Mouse (Mus musculus): ENCODE results near the gene Olfr1532-ps1. TPM values are rescaled to one million over a fixed set of nuclear protein-coding genes. Genes with fewer than 3 reads are reported as not detected.
"Not testable (repeated sequence)": the region's sequence is repeated elsewhere in the genome, so short reads cannot be mapped to it uniquely, and the experiment has no call there.

Olfr1532-ps1 gene
- not detected in 2 replicates for polyA plus RNA-seq (2015; fragmentation: Nextera tagmentation; extraction: Ambion mirVana)

- no peak for ATAC-seq (ENCODE audit: low read depth)
- Histone ChIP-seq H3K4me3 (replicated peaks) (no peak within 1 kb of the TSS), H3K27me3 (no peaks in the 10 kb centered on the region), H3K4me1 (replicated peaks) (no peaks in the 10 kb centered on the region), H3K9me3 (replicated peaks) (peaks cover 4% of the 10 kb centered on the region; the same call in 1 of the 2 replicates), H3K36me3 (no peaks in the 10 kb centered on the region), H3K4me2 (no peak within 1 kb of the TSS), H3K27ac (no peak within 1 kb of the TSS), H3K9ac (no peak within 1 kb of the TSS)
- DNase-seq: no peak
- WGBS (ENCODE audit: insufficient replicate concordance): 29% methylated on average over 2 of the region's 2 CpGs
These were observed at the start of gene Olfr1532-ps1 for GRCm38 (mm10) chr7:106907676-106908075. Gene Olfr1532-ps1, plus strand, starts transcription at chr7:106908001.

- no peak within 1 kb of the TSS for H3K4me3 ChIP-seq (replicated peaks)
- DNase-seq (no peak), ATAC-seq (ENCODE audit: low read depth) (no peak)
- no peak within 1 kb of the TSS for H3K9ac ChIP-seq
- no peak within 1 kb of the TSS for H3K4me2 ChIP-seq
- no peaks in the 10 kb centered on the region for H3K9me3 ChIP-seq (replicated peaks)
- H3K36me3 ChIP-seq: no peaks in the 10 kb centered on the region
- no peaks in the 10 kb centered on the region for H3K27me3 ChIP-seq
- H3K4me1 ChIP-seq (replicated peaks): no peaks in the 10 kb centered on the region
- no peak within 1 kb of the TSS for H3K27ac ChIP-seq
These were observed 44.9 kb upstream of the Olfr1532-ps1 start, which contains the start of gene Olfr704 for GRCm38 (mm10) chr7:106862885-106863284. Gene Olfr704, plus strand, starts transcription at chr7:106863185.

GRCm38 (mm10) chr7:106876791-106877190, 31.0 kb upstream of the Olfr1532-ps1 start, which contains the start of gene Olfr705:
Gene Olfr705, minus strand, starts transcription at chr7:106876891.
- no peak within 1 kb of the TSS for H3K4me3 ChIP-seq (replicated peaks)
- ATAC-seq (ENCODE audit: low read depth) (no peak), DNase-seq (no peak)
- no peaks in the 10 kb centered on the region for H3K36me3 ChIP-seq
- no peaks in the 10 kb centered on the region for H3K27me3 ChIP-seq
- H3K27ac ChIP-seq: no peak within 1 kb of the TSS
- H3K4me1 ChIP-seq (replicated peaks): no peaks in the 10 kb centered on the region
- no peak within 1 kb of the TSS for H3K4me2 ChIP-seq
- H3K9ac ChIP-seq: no peak within 1 kb of the TSS
- H3K9me3 ChIP-seq (replicated peaks): no peaks in the 10 kb centered on the region
- 66% methylated on average over 3 of the region's 3 CpGs for WGBS (ENCODE audit: insufficient replicate concordance)

- no peaks in the 10 kb centered on the region for H3K27me3 ChIP-seq
- no peaks in the 10 kb centered on the region for H3K4me1 ChIP-seq (replicated peaks)
- no peak within 1 kb of the TSS for H3K4me2 ChIP-seq
- H3K9me3 ChIP-seq (replicated peaks): no peaks in the 10 kb centered on the region
- H3K4me3 ChIP-seq (replicated peaks): no peak within 1 kb of the TSS
- ATAC-seq (ENCODE audit: low read depth): no peak
- no peak within 1 kb of the TSS for H3K9ac ChIP-seq
- H3K36me3 ChIP-seq: no peaks in the 10 kb centered on the region
- 56% methylated on average over 2 of the region's 2 CpGs for WGBS (ENCODE audit: insufficient replicate concordance)
- no peak for DNase-seq
- no peak within 1 kb of the TSS for H3K27ac ChIP-seq
These were observed 19.7 kb upstream of the Olfr1532-ps1 start, which contains the start of gene Olfr706 for GRCm38 (mm10) chr7:106888062-106888461. Gene Olfr706, minus strand, starts transcription at chr7:106888162.

- H3K36me3 ChIP-seq; ATAC-seq (ENCODE audit: low read depth); H3K27ac ChIP-seq; H3K27me3 ChIP-seq; H3K9ac ChIP-seq; H3K4me3 ChIP-seq (replicated peaks); H3K9me3 ChIP-seq (replicated peaks); H3K4me2 ChIP-seq; DNase-seq; H3K4me1 ChIP-seq (replicated peaks): not testable (repeated sequence)
- WGBS (ENCODE audit: insufficient replicate concordance): 65% methylated on average over 3 of the region's 3 CpGs
These were observed 6.7 kb upstream of the Olfr1532-ps1 start, which contains the start of gene Olfr707 for GRCm38 (mm10) chr7:106901141-106901540. Gene Olfr707, minus strand, starts transcription at chr7:106901241.

GRCm38 (mm10) chr7:106920961-106921360, 13.2 kb downstream of the Olfr1532-ps1 start:
- H3K36me3 ChIP-seq; ATAC-seq (ENCODE audit: low read depth); H3K4me2 ChIP-seq; H3K9ac ChIP-seq; H3K27ac ChIP-seq; H3K9me3 ChIP-seq (replicated peaks); H3K27me3 ChIP-seq; H3K4me3 ChIP-seq (replicated peaks); H3K4me1 ChIP-seq (replicated peaks); DNase-seq: not testable (repeated sequence)
- WGBS (ENCODE audit: insufficient replicate concordance): 74% methylated on average over 7 of the region's 7 CpGs

GRCm38 (mm10) chr7:106932119-106932518, 24.3 kb downstream of the Olfr1532-ps1 start, which contains the start of gene Olfr709-ps1:
Gene Olfr709-ps1, minus strand, starts transcription at chr7:106932219.
- Histone ChIP-seq H3K27ac (no peak within 1 kb of the TSS), H3K4me2 (no peak within 1 kb of the TSS), H3K4me3 (replicated peaks) (no peak within 1 kb of the TSS), H3K27me3 (no peaks in the 10 kb centered on the region), H3K9ac (no peak within 1 kb of the TSS), H3K4me1 (replicated peaks) (no peaks in the 10 kb centered on the region), H3K9me3 (replicated peaks) (no peaks in the 10 kb centered on the region), H3K36me3 (no peaks in the 10 kb centered on the region)
- DNase-seq: no peak
- ATAC-seq (ENCODE audit: low read depth): no peak

- ATAC-seq (ENCODE audit: low read depth): no peak
- Histone ChIP-seq H3K27ac (no peak within 1 kb of the TSS), H3K27me3 (no peaks in the 10 kb centered on the region), H3K4me2 (no peak within 1 kb of the TSS), H3K36me3 (no peaks in the 10 kb centered on the region), H3K4me1 (replicated peaks) (no peaks in the 10 kb centered on the region), H3K9ac (no peak within 1 kb of the TSS), H3K4me3 (replicated peaks) (no peak within 1 kb of the TSS), H3K9me3 (replicated peaks) (no peaks in the 10 kb centered on the region)
- no peak for DNase-seq
- 55% methylated on average over 3 of the region's 3 CpGs for WGBS (ENCODE audit: insufficient replicate concordance)
These were observed 40.4 kb downstream of the Olfr1532-ps1 start, which contains the start of gene Olfr710 for GRCm38 (mm10) chr7:106948212-106948611. Gene Olfr710, minus strand, starts transcription at chr7:106948312.

- H3K4me2 ChIP-seq: no peak within 1 kb of the TSS
- no peak within 1 kb of the TSS for H3K27ac ChIP-seq
- H3K36me3 ChIP-seq: no peaks in the 10 kb centered on the region
- H3K27me3 ChIP-seq: no peaks in the 10 kb centered on the region
- ATAC-seq (ENCODE audit: low read depth): no peak
- no peak for DNase-seq
- no peak within 1 kb of the TSS for H3K4me3 ChIP-seq (replicated peaks)
- no peaks in the 10 kb centered on the region for H3K9me3 ChIP-seq (replicated peaks)
- no peak within 1 kb of the TSS for H3K9ac ChIP-seq
- 61% methylated on average over 1 of the region's 1 CpGs for WGBS (ENCODE audit: insufficient replicate concordance)
- H3K4me1 ChIP-seq (replicated peaks): no peaks in the 10 kb centered on the region
These were observed 56.0 kb downstream of the Olfr1532-ps1 start, which contains the start of gene Olfr6 for GRCm38 (mm10) chr7:106963837-106964236. Gene Olfr6, minus strand, starts transcription at chr7:106963937.

Other genes with a start within 250 kb of the Olfr1532-ps1 start
- not detected in 2 replicates for gene Olfr693, start 227.4 kb upstream of the Olfr1532-ps1 start, polyA plus RNA-seq (2015; fragmentation: Nextera tagmentation; extraction: Ambion mirVana)
- not detected in 2 replicates for gene Olfr694, start 216.2 kb upstream of the Olfr1532-ps1 start, polyA plus RNA-seq (2015; fragmentation: Nextera tagmentation; extraction: Ambion mirVana)
- gene Olfr695, start 191.6 kb upstream of the Olfr1532-ps1 start, polyA plus RNA-seq (2015; fragmentation: Nextera tagmentation; extraction: Ambion mirVana): not detected in 2 replicates
- gene Olfr697, start 165.6 kb upstream of the Olfr1532-ps1 start, polyA plus RNA-seq (2015; fragmentation: Nextera tagmentation; extraction: Ambion mirVana): not detected in 2 replicates
- not detected in 2 replicates for gene Olfr698, start 152.6 kb upstream of the Olfr1532-ps1 start, polyA plus RNA-seq (2015; fragmentation: Nextera tagmentation; extraction: Ambion mirVana)
- gene Olfr699, start 114.8 kb upstream of the Olfr1532-ps1 start, polyA plus RNA-seq (2015; fragmentation: Nextera tagmentation; extraction: Ambion mirVana): not detected in 2 replicates
- not detected in 2 replicates for gene Olfr700, start 99.2 kb upstream of the Olfr1532-ps1 start, polyA plus RNA-seq (2015; fragmentation: Nextera tagmentation; extraction: Ambion mirVana)
- gene Olfr701, start 93.9 kb upstream of the Olfr1532-ps1 start, polyA plus RNA-seq (2015; fragmentation: Nextera tagmentation; extraction: Ambion mirVana): not detected in 2 replicates
- not detected in 2 replicates for gene Olfr702, start 74.1 kb upstream of the Olfr1532-ps1 start, polyA plus RNA-seq (2015; fragmentation: Nextera tagmentation; extraction: Ambion mirVana)
- gene Olfr703, start 64.6 kb upstream of the Olfr1532-ps1 start, polyA plus RNA-seq (2015; fragmentation: Nextera tagmentation; extraction: Ambion mirVana): not detected in 2 replicates
- gene Olfr704, start 44.8 kb upstream of the Olfr1532-ps1 start, polyA plus RNA-seq (2015; fragmentation: Nextera tagmentation; extraction: Ambion mirVana): not detected in 2 replicates
- gene Olfr705, start 31.1 kb upstream of the Olfr1532-ps1 start, polyA plus RNA-seq (2015; fragmentation: Nextera tagmentation; extraction: Ambion mirVana): not detected in 2 replicates
- not detected in 2 replicates for gene Olfr706, start 19.8 kb upstream of the Olfr1532-ps1 start, polyA plus RNA-seq (2015; fragmentation: Nextera tagmentation; extraction: Ambion mirVana)
- gene Olfr707, start 6.8 kb upstream of the Olfr1532-ps1 start, polyA plus RNA-seq (2015; fragmentation: Nextera tagmentation; extraction: Ambion mirVana): not detected in 2 replicates
- gene Olfr709-ps1, start 24.2 kb downstream of the Olfr1532-ps1 start, polyA plus RNA-seq (2015; fragmentation: Nextera tagmentation; extraction: Ambion mirVana): not detected in 2 replicates
- not detected in 2 replicates for gene Olfr710, start 40.3 kb downstream of the Olfr1532-ps1 start, polyA plus RNA-seq (2015; fragmentation: Nextera tagmentation; extraction: Ambion mirVana)
- not detected in 2 replicates for gene Olfr6, start 55.9 kb downstream of the Olfr1532-ps1 start, polyA plus RNA-seq (2015; fragmentation: Nextera tagmentation; extraction: Ambion mirVana)
- gene Olfr711, start 67.5 kb downstream of the Olfr1532-ps1 start, polyA plus RNA-seq (2015; fragmentation: Nextera tagmentation; extraction: Ambion mirVana): not detected in 2 replicates
- gene Olfr2, start 98.1 kb downstream of the Olfr1532-ps1 start, polyA plus RNA-seq (2015; fragmentation: Nextera tagmentation; extraction: Ambion mirVana): not detected in 2 replicates
- gene Olfr713, start 123.2 kb downstream of the Olfr1532-ps1 start, polyA plus RNA-seq (2015; fragmentation: Nextera tagmentation; extraction: Ambion mirVana): not detected in 2 replicates
- not detected in 2 replicates for gene Olfr714, start 163.0 kb downstream of the Olfr1532-ps1 start, polyA plus RNA-seq (2015; fragmentation: Nextera tagmentation; extraction: Ambion mirVana)
- not detected in 2 replicates for gene Olfr17, start 185.2 kb downstream of the Olfr1532-ps1 start, polyA plus RNA-seq (2015; fragmentation: Nextera tagmentation; extraction: Ambion mirVana)
- not detected in 2 replicates for gene Olfr715b, start 202.4 kb downstream of the Olfr1532-ps1 start, polyA plus RNA-seq (2015; fragmentation: Nextera tagmentation; extraction: Ambion mirVana)
- not detected in 2 replicates for gene Olfr715, start 223.1 kb downstream of the Olfr1532-ps1 start, polyA plus RNA-seq (2015; fragmentation: Nextera tagmentation; extraction: Ambion mirVana)
- not detected in 2 replicates for gene Olfr716, start 230.3 kb downstream of the Olfr1532-ps1 start, polyA plus RNA-seq (2015; fragmentation: Nextera tagmentation; extraction: Ambion mirVana)